Mouse (Mus musculus): Measurements from ENCODE around the gene Fam166b. TPM values are rescaled to one million over a fixed set of nuclear protein-coding genes. Genes with fewer than 3 reads are reported as not detected.

Gene Fam166b
- polyA plus RNA-seq, 2 experiments from 2014 or later: not detected

- no peak for ATAC-seq
Measured at GRCm38 (mm10) chr4:43404697-43405096, 24.2 kb downstream of the Fam166b start.

DNA sequence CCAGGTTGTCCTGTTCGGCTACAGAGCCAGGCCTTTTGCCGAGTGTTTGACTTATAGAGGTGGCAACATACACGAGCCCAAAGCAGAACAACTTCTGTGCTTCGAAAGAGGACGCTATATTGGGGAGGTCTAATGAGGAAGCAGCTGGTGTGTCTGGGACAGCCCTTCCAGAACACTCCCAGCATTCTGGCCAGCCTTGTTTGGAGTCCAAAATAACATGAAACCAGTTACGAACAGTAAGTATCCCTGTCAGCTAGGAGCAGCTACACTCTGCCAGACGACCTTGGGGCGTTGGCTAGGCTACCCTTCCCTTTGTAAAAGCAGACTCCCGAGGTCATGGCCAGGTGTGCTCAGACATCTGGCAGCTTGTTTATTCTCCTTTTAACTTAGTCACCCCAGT, 26.7 kb downstream of the Fam166b start:
- no peak for ATAC-seq

DNA sequence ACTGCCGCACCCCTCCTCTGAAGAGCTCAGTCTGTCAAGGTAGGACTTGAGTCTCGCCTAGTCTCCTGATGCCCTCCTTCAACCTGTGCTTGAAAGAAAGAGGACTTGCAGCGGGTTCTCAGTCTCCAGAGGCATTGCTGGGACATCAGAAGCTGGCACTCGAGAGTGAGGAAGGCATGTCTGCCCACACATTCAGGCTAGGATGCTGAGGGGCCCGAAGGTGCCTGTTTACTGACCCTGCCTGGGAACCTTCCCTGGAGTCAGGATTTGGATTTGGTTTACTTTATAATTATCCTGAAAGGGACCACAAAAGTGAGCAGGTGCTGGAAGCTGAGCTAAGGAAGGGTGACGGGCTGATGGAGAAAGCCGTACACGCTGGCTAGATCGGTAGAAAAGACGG, 27.4 kb downstream of the Fam166b start:
- no peak for ATAC-seq

- no peak for ATAC-seq
Measured at GRCm38 (mm10) chr4:43400976-43401375, 28.0 kb downstream of the Fam166b start.

DNA sequence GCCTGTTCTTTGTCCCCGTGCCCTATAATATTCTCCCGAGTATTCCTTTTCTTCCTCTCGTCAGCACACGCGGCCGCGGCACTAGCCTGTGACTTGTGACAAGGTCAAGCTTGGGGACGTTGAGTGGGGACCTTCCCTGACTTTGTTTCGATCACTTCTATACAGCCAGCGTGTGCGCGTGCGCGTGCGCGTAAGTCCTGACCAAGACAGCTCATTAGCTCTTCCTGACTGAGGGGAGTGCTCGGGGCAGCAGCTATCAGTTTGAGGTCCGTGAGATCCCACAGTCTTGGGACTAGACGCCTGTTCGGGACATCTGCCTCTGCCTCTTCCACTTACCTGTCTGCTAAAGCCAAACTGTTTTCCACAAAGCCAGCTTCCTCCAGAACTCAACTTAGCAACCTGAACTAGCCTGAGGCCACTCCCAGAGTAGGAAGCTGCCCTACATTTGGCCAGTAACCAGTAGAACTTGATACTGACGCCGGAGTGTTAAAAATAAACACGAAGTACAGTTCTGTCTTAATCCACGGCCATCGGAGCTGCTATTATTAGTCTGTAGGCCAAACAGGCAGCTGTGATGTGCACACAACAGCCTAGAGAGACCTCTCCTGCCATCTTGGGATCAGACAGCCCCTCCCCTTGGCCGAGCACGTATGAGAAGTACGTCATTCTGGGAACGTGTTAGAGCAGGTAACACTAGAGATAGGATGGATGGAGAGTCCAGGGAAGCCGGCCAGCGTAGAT, 29.4 kb downstream of the Fam166b start:
- ATAC-seq: no peak

- no peak for ATAC-seq
Measured at GRCm38 (mm10) chr4:43398829-43399331, 30.1 kb downstream of the Fam166b start.

DNA sequence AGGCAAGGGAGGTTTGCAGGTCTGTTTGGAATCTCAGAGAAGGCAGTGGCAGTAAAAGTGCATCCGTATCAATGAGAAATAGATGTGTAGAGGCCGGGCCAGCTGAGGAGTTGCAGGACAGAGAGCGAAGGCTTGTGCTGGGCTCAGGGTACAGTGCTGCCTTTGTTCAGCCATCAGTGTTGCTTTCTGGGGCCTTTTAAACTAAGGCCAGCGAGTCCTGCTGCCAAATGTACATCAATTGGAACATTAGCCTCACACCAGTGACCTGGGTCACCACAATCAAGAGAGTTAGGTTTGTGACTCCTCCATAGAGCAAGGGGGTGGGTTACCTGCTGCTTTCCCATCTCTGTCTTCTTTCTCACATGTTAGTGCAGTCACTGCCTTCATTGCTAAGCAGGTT, 30.9 kb downstream of the Fam166b start:
- no peak for ATAC-seq

DNA sequence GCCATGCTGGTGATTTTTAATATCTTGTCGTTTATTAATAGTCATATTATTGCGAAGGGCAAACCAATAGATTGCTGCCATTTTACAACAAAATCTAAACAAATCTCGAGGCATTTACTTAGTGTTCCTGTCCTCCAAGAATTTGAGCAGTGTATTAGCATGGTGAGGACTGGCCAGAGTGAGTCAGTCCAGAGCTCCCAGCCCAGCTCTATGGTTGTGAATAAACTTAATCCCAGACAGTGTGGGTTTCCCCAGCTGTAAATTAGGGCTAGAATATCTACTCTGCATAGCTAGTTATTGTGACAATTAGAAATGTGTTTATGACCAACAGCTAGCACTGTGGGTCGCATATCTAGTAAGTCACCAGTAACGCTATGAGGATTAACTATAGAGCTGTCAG, 32.6 kb downstream of the Fam166b start:
- ATAC-seq: no peak

DNA sequence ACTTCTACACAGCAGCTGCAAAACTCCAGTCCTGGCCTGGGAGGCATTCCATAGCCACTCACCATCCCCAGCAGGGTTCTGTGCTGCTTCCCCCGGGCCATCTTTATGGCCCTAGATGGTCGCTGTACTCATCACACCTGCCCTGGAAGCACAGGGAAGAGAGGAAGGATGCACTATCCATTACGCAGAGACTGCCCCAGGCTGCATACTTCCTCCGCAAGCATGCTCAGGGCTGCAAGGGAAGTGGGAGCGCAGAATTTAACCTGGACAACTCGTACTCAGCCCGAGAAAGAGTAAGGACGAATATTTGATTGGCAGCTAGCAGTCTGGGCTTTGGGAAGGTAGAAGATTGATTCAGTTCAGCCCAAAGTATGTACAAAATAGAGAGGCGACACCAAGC, 33.1 kb downstream of the Fam166b start:
- ATAC-seq: no peak

DNA sequence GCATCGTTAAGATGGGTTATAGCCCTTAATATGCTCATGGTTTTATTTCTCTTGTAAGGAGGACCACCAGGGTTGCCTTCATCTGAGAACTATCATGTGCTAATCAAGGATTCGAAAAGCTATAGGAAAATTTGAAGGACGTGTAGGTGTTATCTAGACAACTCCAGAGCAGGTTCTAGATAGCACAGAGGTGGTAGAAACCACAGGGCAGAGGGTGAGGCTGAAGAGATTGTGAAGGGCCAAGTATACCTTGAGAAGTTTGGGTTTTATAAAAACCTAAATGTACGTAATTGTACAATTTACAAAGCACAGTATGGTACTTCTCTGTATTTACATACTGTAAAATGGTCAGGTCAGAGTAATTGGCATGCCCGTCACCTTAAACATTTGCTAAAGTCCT, 33.8 kb downstream of the Fam166b start:
- ATAC-seq: no peak

GRCm38 (mm10) chr4:43394345-43394891, 34.5 kb downstream of the Fam166b start:
- no peak for ATAC-seq

DNA sequence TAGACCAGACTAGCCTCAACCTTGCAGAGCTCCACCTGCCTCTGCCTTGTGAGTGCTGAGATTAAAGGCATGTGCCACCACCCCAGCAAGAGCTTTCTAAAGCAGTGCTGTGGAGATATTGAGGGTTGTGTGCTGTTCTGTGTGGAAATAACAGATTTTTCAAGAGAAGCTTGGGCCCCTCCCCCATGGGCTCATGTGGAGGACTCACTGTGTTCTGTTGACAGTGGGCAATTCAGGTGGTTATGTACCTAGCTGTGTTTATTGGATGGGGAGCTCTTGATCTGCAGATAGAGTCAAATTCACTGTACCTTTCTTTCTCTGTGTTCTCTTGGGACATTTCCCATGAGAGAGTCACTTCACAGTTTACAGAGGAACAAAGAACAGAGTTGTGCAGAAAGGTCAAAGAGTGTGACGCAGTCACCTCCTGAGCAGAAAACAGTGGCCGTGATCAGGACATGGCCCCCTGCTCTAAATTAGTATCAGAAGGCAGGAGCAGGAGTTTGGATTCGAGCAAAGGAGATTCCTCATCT, 37.3 kb downstream of the Fam166b start:
- no peak for ATAC-seq

DNA sequence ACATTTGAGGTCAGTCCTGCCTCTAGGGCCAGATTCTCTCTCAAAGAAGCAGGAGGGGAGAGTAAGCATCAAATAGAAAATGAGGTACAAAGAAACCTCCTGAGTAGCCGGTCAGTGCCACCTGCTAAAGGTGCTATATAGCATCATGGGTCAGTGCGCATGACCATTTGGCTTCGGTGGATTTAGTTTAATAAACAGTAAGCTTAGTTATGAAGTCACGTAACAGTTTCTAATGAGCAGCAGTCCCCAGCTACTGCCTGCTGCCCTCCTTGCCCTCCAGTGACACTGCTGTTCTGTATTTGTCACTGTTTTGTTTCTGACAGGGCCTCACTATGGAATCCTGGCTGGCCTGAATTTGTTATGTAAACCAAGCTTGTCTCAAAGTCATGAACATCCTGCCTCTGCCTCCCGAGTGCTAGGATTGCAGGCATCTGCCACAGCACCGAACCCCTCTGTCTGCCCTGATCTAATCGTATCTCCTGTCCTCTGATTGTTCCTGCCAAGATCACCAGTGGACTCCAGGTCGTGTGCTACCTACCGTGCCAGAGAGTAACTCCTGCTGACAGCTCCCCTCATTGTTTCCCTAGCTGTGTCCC, 39.0 kb downstream of the Fam166b start:
- no peak for ATAC-seq

GRCm38 (mm10) chr4:43389390-43389789, 39.5 kb downstream of the Fam166b start:
- ATAC-seq: no peak

DNA sequence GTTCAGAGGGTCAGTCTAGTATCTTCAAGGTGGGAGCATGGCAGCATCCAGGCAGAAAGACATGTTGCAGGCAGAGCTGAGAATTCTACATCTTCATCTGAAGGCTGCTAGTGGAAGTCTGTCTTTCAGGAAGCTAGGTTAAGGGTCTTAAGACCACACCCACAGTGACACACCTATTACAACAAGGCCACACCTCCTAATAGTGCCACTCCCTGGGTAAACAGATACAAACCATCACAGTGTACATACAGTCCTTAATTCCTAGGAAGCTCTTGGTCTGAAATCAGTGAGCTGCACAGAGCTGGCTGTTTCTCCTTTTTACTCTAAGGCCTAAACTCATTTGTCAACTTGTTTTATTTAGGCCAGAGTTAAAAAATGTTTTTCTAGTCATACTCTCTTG, 42.0 kb downstream of the Fam166b start:
- no peak for ATAC-seq

DNA sequence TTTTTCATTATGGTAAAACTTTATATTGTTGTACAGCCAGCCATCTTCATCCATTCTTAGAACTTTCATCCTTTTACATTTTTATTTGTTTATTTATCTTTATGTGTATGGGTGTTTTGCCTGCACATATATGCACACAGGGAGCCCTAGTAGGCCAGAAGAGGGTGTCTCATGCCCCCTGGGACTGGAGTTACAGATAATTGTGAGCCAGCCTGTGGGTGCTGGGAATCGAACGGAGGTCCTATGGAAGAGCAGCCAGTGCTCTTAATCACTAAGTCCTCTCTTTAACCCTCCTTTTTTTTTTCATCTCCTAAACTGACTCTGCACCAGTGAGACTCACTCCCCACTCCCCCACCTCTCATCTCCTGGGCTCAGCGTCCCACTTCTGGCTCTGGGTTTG, 44.4 kb downstream of the Fam166b start:
- no peak for ATAC-seq

DNA sequence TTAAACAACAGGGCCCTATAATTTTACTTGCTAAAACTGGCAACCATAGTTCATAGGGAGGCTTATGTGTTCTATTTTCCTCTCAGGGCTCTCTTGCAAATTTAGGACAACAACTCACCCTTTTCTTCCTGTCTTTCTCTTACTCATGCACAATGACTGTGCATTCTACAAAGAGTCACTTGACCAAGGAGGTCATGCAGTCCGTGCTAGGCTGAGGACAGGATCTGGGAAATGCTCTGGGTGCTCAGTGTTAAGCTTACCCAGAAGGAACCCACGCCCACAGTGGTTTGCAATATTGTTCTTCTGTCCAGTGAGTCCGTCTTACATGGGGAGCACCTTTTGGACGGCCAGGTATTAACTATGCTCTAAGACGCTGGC, 44.9 kb downstream of the Fam166b start:
- ATAC-seq: no peak

- ATAC-seq: no peak
Measured at GRCm38 (mm10) chr4:43383246-43384082, 45.5 kb downstream of the Fam166b start.

- no peak for ATAC-seq
Measured at GRCm38 (mm10) chr4:43382155-43383020, 46.5 kb downstream of the Fam166b start.

DNA sequence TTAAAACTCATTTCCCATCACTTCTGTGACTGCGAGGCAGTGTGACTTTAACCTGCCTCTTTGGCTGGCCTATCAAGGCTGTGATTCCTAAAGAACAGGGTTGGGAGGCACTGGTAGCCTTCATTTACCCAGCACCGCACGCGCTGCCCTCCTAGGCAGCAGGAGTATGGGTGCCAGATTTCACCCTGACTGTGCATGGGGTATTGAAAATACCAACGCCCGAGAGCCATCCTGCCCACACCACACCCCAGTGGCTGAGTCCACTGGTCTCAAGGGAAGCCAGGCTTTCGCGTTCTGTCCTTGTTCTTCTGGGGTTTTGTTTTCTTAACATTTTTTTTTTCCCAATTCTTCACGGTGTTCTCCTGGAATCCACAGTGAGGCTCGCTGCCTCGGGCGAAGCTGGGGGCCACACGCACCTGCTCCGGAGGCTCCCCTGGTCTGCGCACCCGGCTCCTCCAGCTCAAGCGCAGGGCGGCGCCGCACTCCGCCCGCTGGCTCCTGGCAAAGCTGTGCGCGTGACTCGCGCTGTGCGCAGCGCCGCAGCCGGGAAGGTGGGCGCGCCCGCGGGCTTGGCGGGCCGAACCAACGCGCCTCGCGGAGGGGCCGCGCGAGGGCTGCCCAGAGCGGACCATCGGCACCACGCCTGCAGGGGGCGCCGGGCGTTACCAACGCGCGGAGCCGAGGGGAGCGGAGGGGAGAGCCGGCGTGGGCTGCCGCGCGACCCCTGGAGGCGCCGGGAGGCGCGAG, 47.4 kb downstream of the Fam166b start, which contains the start of gene Rusc2:
TSS of gene Rusc2 (plus strand) at position 572 of the 747 bp plus-strand sequence.
- no peak for ATAC-seq

- no peak for ATAC-seq
Measured at GRCm38 (mm10) chr4:43380951-43381350, 48.0 kb downstream of the Fam166b start.
